Mouse (Mus musculus) macrophage (primary cell): ENCODE measurements around the gene Gjb6. TPM values are rescaled to one million over a fixed set of nuclear protein-coding genes. Genes with fewer than 3 reads are reported as not detected.

Experiments
- H3K27ac ChIP-seq: fragments of 350-480 bp; formaldehyde crosslinking; 2 replicates; pipeline ENCODE4 v1.9.0; 2021
- H3K36me3 ChIP-seq: fragments of 350-480 bp; formaldehyde crosslinking; 2 replicates; pipeline ENCODE4 v1.9.0; 2021; ENCODE audit errors: inconsistent target
- H3K4me3 ChIP-seq: fragments of 350-480 bp; formaldehyde crosslinking; 2 replicates; pipeline ENCODE4 v1.9.0; 2021; ENCODE audit errors: inconsistent target
- H3K79me2 ChIP-seq: fragments of 350-480 bp; formaldehyde crosslinking; 2 replicates; pipeline ENCODE4 v1.9.0; 2021; ENCODE audit errors: inconsistent target
- WGBS: methylation state at CpG from one replicate; pipeline ENCODE4 v1.1.7; 2026; ENCODE audit warnings: inconsistent platforms; ENCODE audit not compliant: missing documents; 5-methylcytosine and 5-hydroxymethylcytosine counted together
- polyA plus RNA-seq: library from polyadenylated mRNA; stranded (reverse); fragments of 250-400 nt; gene quantifications from 3 replicates; pipeline ENCODE4 v1.2.4, GENCODE M21; 2018; ENCODE audit warnings: inconsistent platforms
- total RNA-seq, 78 experiments: library from RNA; depleted of rRNA; stranded (reverse); fragments of 250-400 nt; gene quantifications; 1 replicate in 9 of 78; 2 replicates in 24 of 78; 3 replicates in 43 of 78; 4 replicates in 2 of 78; pipeline ENCODE4 v1.2.4; 2018; ENCODE audit warnings: inconsistent platforms in 56 of 78

The Gjb6 gene
- total RNA-seq (2018; cell fraction: chromatin; rRNA removed), result not detected
- total RNA-seq (2018; cell fraction: cytosol; rRNA removed), result not detected
- not detected for total RNA-seq (2018; cell fraction: nucleus; rRNA removed)
- not detected in 3 replicates for polyA plus RNA-seq

DNA sequence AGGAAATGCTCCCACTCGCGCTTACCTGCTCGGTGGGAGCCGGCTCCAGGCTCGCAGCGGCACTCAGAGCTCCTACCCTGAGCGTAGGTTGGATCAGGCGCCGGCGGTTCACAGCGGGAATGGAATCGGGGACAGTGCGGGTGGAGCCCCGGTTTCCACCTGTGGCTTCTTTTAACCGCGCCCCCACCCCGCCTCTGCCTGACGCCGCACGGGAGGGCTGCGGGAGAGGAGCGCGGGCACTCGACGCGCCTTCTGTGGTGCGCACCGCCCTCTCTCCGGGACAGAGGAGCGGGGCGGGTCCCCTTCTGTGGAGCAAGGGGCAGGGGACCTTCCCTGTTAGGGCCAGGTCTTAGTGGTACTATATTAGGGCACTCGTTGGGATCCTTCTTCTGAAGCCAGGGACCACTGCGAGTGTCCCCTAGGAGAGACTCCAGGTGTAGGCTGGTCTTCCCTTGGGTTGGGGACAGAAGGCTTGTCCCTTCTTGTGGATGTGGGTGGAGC is at the start of gene Gjb6:
Gene Gjb6, minus strand, starts transcription at position 451 of the 501 bp plus-strand sequence.
- Histone ChIP-seq H3K36me3 (no peaks in the 10 kb centered on the region), H3K27ac (no peak within 1 kb of the TSS), H3K79me2 (no peaks in the 10 kb centered on the region), H3K4me3 (no peak within 1 kb of the TSS)
- 5% methylated on average over 33 of the region's 33 CpGs for WGBS

DNA sequence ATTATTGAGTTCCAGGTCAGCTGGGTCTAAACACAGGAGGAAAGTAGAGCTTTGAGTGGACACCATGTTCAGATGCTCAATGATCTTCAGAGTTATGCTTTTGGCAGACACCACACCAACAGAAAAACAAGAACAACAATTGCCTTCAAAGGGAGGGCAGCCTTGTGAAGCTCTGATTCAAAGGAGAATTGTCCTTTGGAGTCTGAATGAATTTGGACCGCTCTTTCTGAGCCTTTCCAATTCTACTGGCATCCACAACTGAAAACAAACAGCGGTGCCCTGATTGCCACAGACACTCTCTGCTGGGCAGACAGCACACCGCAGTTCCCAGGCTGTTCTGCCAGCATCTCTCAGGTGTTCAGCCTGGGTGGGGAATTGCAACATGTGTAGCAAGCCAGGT is 32.1 kb upstream of the Gjb6 start:
- Histone ChIP-seq H3K4me3 (no peak overlapping the region), H3K36me3 (no peaks in the 10 kb centered on the region), H3K79me2 (no peaks in the 10 kb centered on the region), H3K27ac (no peak overlapping the region)
- 89% methylated on average over 3 of the region's 3 CpGs for WGBS

DNA sequence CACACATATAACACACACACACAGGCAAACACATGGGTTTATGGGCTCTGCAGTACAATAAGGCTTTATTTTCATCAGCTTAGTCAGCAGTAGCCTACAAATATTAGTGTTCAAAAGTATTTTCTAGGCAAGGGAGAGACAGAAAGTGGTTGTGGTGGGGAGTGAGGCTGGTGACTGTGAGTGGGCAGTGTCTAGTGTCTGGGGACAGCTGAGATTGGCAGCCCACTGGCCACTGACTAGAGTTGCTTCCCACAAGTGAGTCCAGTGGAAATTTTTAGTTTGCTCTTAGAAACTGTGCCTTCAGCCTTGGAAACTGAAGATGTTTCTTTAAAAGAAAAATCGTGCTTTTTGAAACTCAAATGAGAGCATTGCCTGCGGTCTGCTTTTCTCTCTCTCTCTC is 28.4 kb upstream of the Gjb6 start:
- Histone ChIP-seq H3K4me3 (no peak overlapping the region), H3K27ac (no peak overlapping the region), H3K79me2 (no peaks in the 10 kb centered on the region), H3K36me3 (no peaks in the 10 kb centered on the region)
- WGBS, result 48% methylated on average over 2 of the region's 2 CpGs

DNA sequence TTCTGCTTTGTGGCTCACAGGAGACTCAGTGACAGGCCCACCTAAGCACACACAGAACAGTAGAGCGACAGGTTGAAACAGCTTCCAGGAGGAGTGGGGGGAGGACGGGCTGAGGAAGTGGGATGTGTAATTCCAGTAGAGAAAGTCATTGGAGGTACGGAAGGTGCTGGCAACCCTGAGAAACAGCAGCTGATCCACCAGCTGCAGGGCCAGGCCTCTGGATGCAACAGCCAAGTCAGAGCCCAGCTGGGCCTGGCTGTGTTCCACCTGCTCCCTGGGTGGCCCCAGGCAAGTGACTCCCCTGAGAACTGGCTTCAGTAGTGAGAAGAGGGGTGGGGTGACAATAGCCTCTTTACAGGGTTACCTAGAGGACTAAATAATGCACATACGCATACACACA is 27.8 kb upstream of the Gjb6 start:
- Histone ChIP-seq H3K4me3 (no peak overlapping the region), H3K27ac (no peak overlapping the region), H3K36me3 (no peaks in the 10 kb centered on the region), H3K79me2 (no peaks in the 10 kb centered on the region)
- 98% methylated on average over 4 of the region's 4 CpGs for WGBS

DNA sequence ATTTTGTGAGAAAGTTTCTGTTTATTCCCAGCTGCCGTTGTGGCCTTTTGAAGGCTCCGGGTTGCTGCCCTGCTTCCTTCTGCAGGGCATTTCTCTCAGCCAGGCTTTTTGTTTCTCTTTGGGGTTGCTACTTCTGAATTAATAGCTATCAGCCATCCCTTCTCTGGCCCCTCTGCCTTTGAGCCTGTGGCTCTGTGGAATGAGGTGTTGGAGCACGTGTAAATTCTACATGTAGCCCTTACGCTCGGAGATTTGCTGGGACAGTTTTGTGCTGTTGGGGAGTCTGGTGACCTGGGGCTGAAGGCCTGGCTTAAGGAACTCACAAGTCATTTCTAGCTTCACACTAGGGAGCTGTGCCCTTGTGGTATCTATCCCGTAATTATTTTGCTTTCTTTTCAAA is 21.5 kb upstream of the Gjb6 start:
- WGBS, result 60% methylated on average over 6 of the region's 6 CpGs
- H3K27ac ChIP-seq, result no peak overlapping the region
- H3K4me3 ChIP-seq, result no peak overlapping the region
- no peaks in the 10 kb centered on the region for H3K36me3 ChIP-seq
- H3K79me2 ChIP-seq, result no peaks in the 10 kb centered on the region

DNA sequence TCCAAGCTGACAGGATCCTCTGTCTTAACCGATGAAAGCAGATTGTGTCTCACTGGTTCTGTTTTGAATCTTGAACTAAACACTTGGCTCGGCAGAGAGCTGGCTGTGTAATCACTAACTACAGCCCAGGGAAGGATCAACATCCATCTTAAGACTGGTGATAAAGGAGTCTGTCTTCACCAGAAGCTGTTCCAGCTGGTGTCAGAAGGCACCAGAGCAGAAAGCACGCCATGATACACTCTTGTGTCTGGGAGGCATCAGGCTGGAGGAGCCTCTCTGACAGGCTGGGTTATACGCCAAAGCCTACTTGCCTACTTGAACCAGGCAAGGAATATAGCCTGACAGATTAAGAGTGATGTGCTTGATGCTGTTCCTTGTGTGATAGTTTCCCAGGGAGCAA is 12.3 kb upstream of the Gjb6 start:
- Histone ChIP-seq H3K36me3 (no peaks in the 10 kb centered on the region), H3K4me3 (no peak overlapping the region), H3K79me2 (no peaks in the 10 kb centered on the region), H3K27ac (no peak overlapping the region)
- WGBS, result 58% methylated on average over 4 of the region's 4 CpGs

DNA sequence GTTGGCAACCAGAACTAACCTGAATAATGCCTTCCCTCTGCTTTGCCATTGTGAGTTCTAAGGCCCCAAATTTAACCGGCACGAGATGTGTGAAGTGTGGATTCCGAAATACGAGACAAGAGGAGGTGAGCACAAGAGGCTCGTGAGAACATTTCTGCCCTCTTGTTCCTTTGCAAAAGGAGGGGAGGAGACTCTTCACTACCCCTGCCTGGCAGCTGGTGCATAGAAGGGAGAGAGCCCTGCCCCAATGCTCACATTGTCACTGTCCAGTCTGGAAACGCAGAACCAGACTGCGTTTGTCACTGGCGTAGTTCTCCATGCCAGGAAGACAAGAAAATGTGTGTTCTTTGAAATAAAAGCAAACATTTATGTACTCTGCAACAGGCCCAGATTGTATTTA is 1.9 kb upstream of the Gjb6 start:
- no peak overlapping the region for H3K4me3 ChIP-seq
- H3K36me3 ChIP-seq, result no peaks in the 10 kb centered on the region
- H3K27ac ChIP-seq, result no peak overlapping the region
- WGBS, result 81% methylated on average over 8 of the region's 8 CpGs
- H3K79me2 ChIP-seq, result no peaks in the 10 kb centered on the region

DNA sequence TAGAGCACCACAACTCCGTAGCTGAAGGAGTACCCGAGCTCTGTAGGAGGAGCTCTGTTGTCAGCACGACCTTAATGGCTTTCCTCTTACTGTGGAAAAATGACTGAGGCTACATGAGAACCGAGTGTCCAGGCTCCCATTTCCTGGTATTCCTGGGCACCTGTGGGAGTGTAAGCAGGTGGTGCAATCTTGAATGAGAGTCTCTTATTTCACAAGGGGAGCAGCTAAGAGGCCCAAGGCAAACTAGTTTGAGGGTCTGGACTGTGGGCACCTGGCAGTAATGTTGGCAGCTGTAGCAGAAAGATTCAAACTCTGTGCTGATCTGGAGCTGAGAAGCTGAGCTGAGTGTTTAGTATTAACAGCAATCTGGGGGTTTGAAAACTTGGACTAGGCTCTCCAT is 6.0 kb downstream of the Gjb6 start:
- 83% methylated on average over 4 of the region's 4 CpGs for WGBS
- Histone ChIP-seq H3K27ac (no peak overlapping the region), H3K36me3 (no peaks in the 10 kb centered on the region), H3K4me3 (no peak overlapping the region), H3K79me2 (no peaks in the 10 kb centered on the region)

DNA sequence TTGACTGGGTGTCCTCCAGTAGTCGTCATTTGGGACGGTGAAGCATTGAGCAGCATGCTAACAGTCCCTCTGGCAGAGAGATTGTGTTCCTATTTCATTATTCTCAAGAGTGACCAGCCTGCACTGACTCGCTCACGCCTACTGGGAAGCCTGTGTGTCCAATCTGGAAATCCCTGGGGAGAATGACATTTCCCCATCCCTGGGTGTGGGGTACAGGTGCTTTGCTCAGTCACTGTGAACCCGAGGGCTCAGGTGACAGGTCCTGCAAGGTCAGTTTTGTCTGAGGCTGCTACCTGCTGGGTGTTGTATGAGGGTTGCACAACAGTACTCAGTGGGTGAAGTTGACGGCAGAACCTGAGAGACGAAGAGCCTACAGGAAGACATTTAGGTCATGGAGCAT is 11.1 kb downstream of the Gjb6 start:
- H3K36me3 ChIP-seq, result no peaks in the 10 kb centered on the region
- H3K4me3 ChIP-seq, result no peak overlapping the region
- 93% methylated on average over 7 of the region's 7 CpGs for WGBS
- no peak overlapping the region for H3K27ac ChIP-seq
- no peaks in the 10 kb centered on the region for H3K79me2 ChIP-seq

DNA sequence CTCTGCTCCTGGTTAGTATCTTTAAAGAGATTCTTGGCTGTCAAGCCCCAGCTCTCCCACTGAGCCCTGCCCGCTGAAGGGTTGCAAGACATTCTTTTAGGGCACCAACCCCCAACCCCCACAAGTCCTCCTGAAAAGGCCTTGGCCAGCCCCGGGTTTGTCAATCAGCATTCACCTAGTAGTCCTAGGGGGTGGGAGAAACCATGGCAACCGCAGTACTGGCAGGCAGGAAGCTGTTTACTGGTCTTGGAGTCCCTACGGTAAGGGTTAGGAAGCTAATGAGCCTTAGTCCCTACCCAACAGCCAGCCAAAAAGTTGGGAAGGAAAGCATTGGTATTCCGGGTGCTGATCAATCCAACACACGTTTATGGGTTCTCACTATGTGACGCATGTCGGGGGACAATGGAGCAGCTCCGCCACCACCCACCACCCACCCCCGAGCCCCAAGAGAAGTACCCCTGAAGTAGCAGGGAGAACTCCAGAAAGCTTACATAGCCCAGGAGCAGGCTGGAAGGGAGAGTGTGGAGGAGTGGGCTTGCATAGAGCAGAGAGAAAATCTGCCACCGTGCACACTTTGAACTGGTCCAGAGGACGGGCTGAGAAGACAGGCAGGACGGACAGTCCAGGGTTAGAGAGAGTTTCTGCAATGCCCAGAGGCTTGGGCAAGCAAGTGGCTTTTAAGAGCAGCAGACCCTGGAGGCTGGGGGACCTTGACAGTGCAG is 17.4 kb downstream of the Gjb6 start, which contains the start of gene Gm4491:
Gene Gm4491, minus strand, starts transcription at position 61 of the 722 bp plus-strand sequence.
- Histone ChIP-seq H3K79me2 (no peaks in the 10 kb centered on the region), H3K36me3 (no peaks in the 10 kb centered on the region), H3K27ac (no peak within 1 kb of the TSS), H3K4me3 (no peak within 1 kb of the TSS)
- WGBS, result 52% methylated on average over 13 of the region's 13 CpGs

- Histone ChIP-seq H3K27ac (no peak overlapping the region), H3K36me3 (no peaks in the 10 kb centered on the region), H3K4me3 (no peak overlapping the region), H3K79me2 (no peaks in the 10 kb centered on the region)
- 16% methylated on average over 4 of the region's 4 CpGs for WGBS
Observed at GRCm38 (mm10) chr14:57109194-57109593, 24.2 kb downstream of the Gjb6 start.

GRCm38 (mm10) chr14:57107916-57108315 is 25.5 kb downstream of the Gjb6 start:
- no peak overlapping the region for H3K4me3 ChIP-seq
- no peaks in the 10 kb centered on the region for H3K36me3 ChIP-seq
- 73% methylated on average over 5 of the region's 5 CpGs for WGBS
- H3K79me2 ChIP-seq, result no peaks in the 10 kb centered on the region
- H3K27ac ChIP-seq, result no peak overlapping the region

DNA sequence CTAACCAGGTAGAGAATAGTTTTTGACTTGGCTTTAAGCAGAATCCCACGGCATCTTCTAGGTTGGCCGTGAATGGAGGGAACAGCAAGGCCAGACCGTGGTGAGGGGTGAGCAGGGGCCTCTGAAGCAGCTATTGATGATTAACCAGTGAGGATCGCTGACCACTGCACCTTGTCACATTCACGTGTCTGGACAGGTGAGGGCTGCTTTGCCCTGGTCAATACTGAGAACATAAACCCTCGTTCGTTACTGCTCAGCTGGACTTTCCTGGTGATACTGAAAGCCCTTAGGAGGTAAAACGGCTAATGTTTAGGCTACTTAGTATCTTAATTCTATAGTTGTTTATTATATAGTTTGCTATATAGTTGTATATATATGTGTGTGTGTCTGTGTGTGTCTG is 26.3 kb downstream of the Gjb6 start:
- Histone ChIP-seq H3K4me3 (no peak overlapping the region), H3K27ac (no peak overlapping the region), H3K79me2 (no peaks in the 10 kb centered on the region), H3K36me3 (no peaks in the 10 kb centered on the region)
- WGBS, result 89% methylated on average over 8 of the region's 8 CpGs

GRCm38 (mm10) chr14:57105721-57106120 is 27.7 kb downstream of the Gjb6 start:
- no peak overlapping the region for H3K4me3 ChIP-seq
- WGBS, result 56% methylated on average over 11 of the region's 11 CpGs
- no peaks in the 10 kb centered on the region for H3K79me2 ChIP-seq

GRCm38 (mm10) chr14:57105111-57105510 is 28.3 kb downstream of the Gjb6 start:
- no peaks in the 10 kb centered on the region for H3K36me3 ChIP-seq
- H3K4me3 ChIP-seq, result no peak overlapping the region
- no peak overlapping the region for H3K27ac ChIP-seq
- WGBS, result 16% methylated on average over 14 of the region's 14 CpGs
- no peaks in the 10 kb centered on the region for H3K79me2 ChIP-seq

More at GRCm38 (mm10) chr14:57105721-57106120, 27.7 kb downstream of the Gjb6 start:
- Histone ChIP-seq H3K27ac (no peak overlapping the region), H3K36me3 (no peaks in the 10 kb centered on the region)
